Mouse (Mus musculus): ENCODE measurements around the gene Map3k15.

- no peak for TF ChIP-seq GATA1 (IDR thresholded peaks at IDR 0.05; ENCODE audit: borderline replicate concordance, low read length)
- no peak for TF ChIP-seq FLI1 (IDR thresholded peaks at IDR 0.05; ENCODE audit: low read length)
These were observed 119.6 kb downstream of the Map3k15 start for GRCm38 (mm10) chrX:160107817-160108216.

All from megakaryocyte, embryonic 14.5 days (primary cell).